ENCODE assay signal across 10 mouse cellular contexts in the genomic region with DNA sequence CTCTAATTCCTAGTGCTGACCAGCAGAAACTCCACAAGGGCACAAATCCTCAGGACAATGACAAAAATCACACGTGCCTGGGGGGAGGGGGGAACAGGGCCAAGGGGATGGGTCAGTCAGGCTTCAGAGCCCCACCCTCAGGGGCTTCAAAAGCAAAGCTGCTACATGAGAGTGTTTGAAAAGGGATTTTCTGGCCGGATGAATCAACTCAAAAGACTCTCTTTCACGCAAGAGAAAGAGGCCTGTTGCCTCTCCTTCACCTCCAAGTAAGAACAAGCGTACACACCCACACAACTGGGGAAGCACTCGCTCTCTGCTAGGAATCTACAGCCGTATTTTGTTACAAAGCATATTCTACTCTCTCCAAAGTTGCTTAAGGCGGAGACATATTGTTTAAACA. TPM values are rescaled to one million over a fixed set of nuclear protein-coding genes. Genes with fewer than 3 reads are reported as not detected.
A peak's percentile ranks its signal among the peaks of the same experiment; 100 is the strongest.
DNase-seq lines count a peak whose midpoint lies in the region; ATAC-seq lines count a peak whose summit lies in the region.
"Had no signal": no experiment of that assay in that cellular context is flagged by ENCODE, and none has a peak within 500 bp of the region (broad histone marks: within the 10 kb centered on the region; RNA-seq: fewer than 3 reads in every experiment).

No protein-coding gene starts in this region.

- peak; percentile 73 for DNase-seq in forebrain, embryonic 10.5 days (ENCODE audit: extremely low spot score, low spot score)
- no peak for DNase-seq in lung, postnatal 4 days
- peak; percentile 82 for DNase-seq in retina, postnatal 1 day
- no peak for DNase-seq in kidney, adult 11 months

- H3K4me3 ChIP-seq in forebrain, embryonic 10.5 days: peak overlapping the region; percentile 35
- no peak overlapping the region for H3K4me3 ChIP-seq in forebrain, embryonic 16.5 days (replicated peaks; ENCODE audit: low read length)
- no peak overlapping the region for H3K4me3 ChIP-seq in lung, embryonic 16.5 days (ENCODE audit: low read length)
- no peak overlapping the region for H3K4me3 ChIP-seq in embryonic facial prominence, embryonic 12.5 days

- 8% methylated on average over 7 of the region's 7 CpGs for WGBS in forebrain, embryonic 10.5 days
- 8% methylated on average over 7 of the region's 7 CpGs for whole genome bisulfite sequencing in forebrain, embryonic 16.5 days
- 32% methylated on average over 7 of the region's 7 CpGs for WGBS in lung, embryonic 16.5 days
- 27% methylated on average over 7 of the region's 7 CpGs for WGBS in embryonic facial prominence, embryonic 12.5 days

- peak overlapping the region; percentile 71 for H3K27ac ChIP-seq in forebrain, embryonic 10.5 days
- no peak overlapping the region for H3K27ac ChIP-seq in forebrain, embryonic 16.5 days (ENCODE audit: low read length)
- H3K27ac ChIP-seq in lung, embryonic 16.5 days (ENCODE audit: low read length): peak overlapping the region; percentile 83
- 0 out of 2 replicates have a peak overlapping the region, but pooled peaks have one; percentile 17 for H3K27ac ChIP-seq in embryonic facial prominence, embryonic 12.5 days
- H3K27ac ChIP-seq: macrophage had no signal

- peaks cover 8% of the 10 kb centered on the region for H3K36me3 ChIP-seq in forebrain, embryonic 10.5 days (replicated peaks)
- H3K36me3 ChIP-seq in forebrain, embryonic 16.5 days (ENCODE audit: control insufficient read depth, insufficient read depth): no peaks in the 10 kb centered on the region
- peaks cover 4% of the 10 kb centered on the region; the same call in 1 of the 2 replicates for H3K36me3 ChIP-seq in lung, embryonic 16.5 days (ENCODE audit: control insufficient read depth, insufficient read depth, low read length)
- H3K36me3 ChIP-seq in embryonic facial prominence, embryonic 12.5 days: no peaks in the 10 kb centered on the region

- no peak overlapping the region for H3K4me2 ChIP-seq in forebrain, embryonic 16.5 days (ENCODE audit: low read length)
- no peak overlapping the region for H3K4me2 ChIP-seq in lung, embryonic 16.5 days (ENCODE audit: low read depth, low read length)
- H3K4me2 ChIP-seq in embryonic facial prominence, embryonic 12.5 days (replicated peaks): no peak overlapping the region

- no peaks in the 10 kb centered on the region for H3K9me3 ChIP-seq in forebrain, embryonic 10.5 days
- H3K9me3 ChIP-seq in forebrain, embryonic 16.5 days (ENCODE audit: control insufficient read depth, low read length): no peaks in the 10 kb centered on the region
- H3K9me3 ChIP-seq in lung, embryonic 16.5 days (ENCODE audit: control insufficient read depth, low read length): no peaks in the 10 kb centered on the region
- no peaks in the 10 kb centered on the region for H3K9me3 ChIP-seq in embryonic facial prominence, embryonic 12.5 days

- no peak overlapping the region for H3K9ac ChIP-seq in forebrain, embryonic 16.5 days (replicated peaks; ENCODE audit: low read depth, low read length)
- no peak overlapping the region; the same call in 1 of the 2 replicates for H3K9ac ChIP-seq in lung, embryonic 16.5 days (ENCODE audit: low read length)
- H3K9ac ChIP-seq in embryonic facial prominence, embryonic 12.5 days: no peak overlapping the region

- H3K27me3 ChIP-seq in forebrain, embryonic 10.5 days (ENCODE audit: poor library complexity, severe bottlenecking): peaks cover 54% of the 10 kb centered on the region
- no peaks in the 10 kb centered on the region for H3K27me3 ChIP-seq in forebrain, embryonic 16.5 days (replicated peaks; ENCODE audit: control insufficient read depth, insufficient read depth, low read length)
- H3K27me3 ChIP-seq in lung, embryonic 16.5 days (ENCODE audit: control insufficient read depth, insufficient read depth, low read depth, low read length): no peaks in the 10 kb centered on the region
- H3K27me3 ChIP-seq in embryonic facial prominence, embryonic 12.5 days: no peaks in the 10 kb centered on the region

- no peak for ATAC-seq in forebrain, embryonic 16.5 days
- ATAC-seq in lung, embryonic 16.5 days (ENCODE audit: low read depth): peak; percentile 29; the same call in 1 of the 2 replicates
- ATAC-seq in embryonic facial prominence, embryonic 12.5 days (ENCODE audit: insufficient number of reproducible peaks, insufficient read depth, low FRiP score, low TSS enrichment): no peak
- no peak for ATAC-seq in activated CD4-positive, CD25-positive, alpha-beta regulatory T cell, adult 4 months
- ATAC-seq: intestine, embryonic 16.5 days had no signal

- H3K4me1 ChIP-seq in forebrain, embryonic 10.5 days: peaks cover 71% of the 10 kb centered on the region
- peaks cover 10% of the 10 kb centered on the region; the same call in 1 of the 2 replicates for H3K4me1 ChIP-seq in forebrain, embryonic 16.5 days (replicated peaks; ENCODE audit: control insufficient read depth, insufficient read depth, low read length)
- peaks cover 34% of the 10 kb centered on the region for H3K4me1 ChIP-seq in lung, embryonic 16.5 days (replicated peaks; ENCODE audit: control insufficient read depth, insufficient read depth, low read length)
- H3K4me1 ChIP-seq in embryonic facial prominence, embryonic 12.5 days: peaks cover 17% of the 10 kb centered on the region

RNA-seq across cellular contexts. Expression of a gene that starts 28.6 kb away (rescaled TPM):
- 9.3 and 12.4 TPM in 2 replicates for polyA plus RNA-seq in forebrain, embryonic 10.5 days (2016; fragmentation: Nextera tagmentation; extraction: Ambion mirVana)
- polyA plus RNA-seq in forebrain, embryonic 16.5 days (2015; fragmentation: Nextera tagmentation; extraction: Ambion mirVana): 13.9 and 16.1 TPM in 2 replicates
- polyA plus RNA-seq in lung, embryonic 16.5 days (2015; fragmentation: Nextera tagmentation; extraction: Ambion mirVana): 21.6 and 21.8 TPM in 2 replicates
- 13.8 and 16.3 TPM in 2 replicates for polyA plus RNA-seq in embryonic facial prominence, embryonic 12.5 days (2016; fragmentation: Nextera tagmentation; extraction: Ambion mirVana)
- 1 to 10 TPM; 2.4 to 5.0 TPM for polyA plus RNA-seq in activated CD4-positive, CD25-positive, alpha-beta regulatory T cell, adult 4 months (2017; shearing (Covaris generic))

Comparison
In these comparisons a context has a peak if more than half of its experiments do, and no peak if none do; other contexts are left out.
1. DNase-seq: peak in forebrain, embryonic 10.5 days (single experiment) and retina, postnatal 1 day (single experiment); none in lung, postnatal 4 days (0 of 2) and kidney, adult 11 months (single experiment).